Mouse (Mus musculus): ENCODE measurements at regions not wholly inside any gene's neighbourhood (a gene's known extent, or its start where the extent isn't known, plus 50 kb on each side); places are given as distances from the start of the nearest gene placed in this dataset.
A peak's percentile ranks its signal among the peaks of the same experiment; 100 is the strongest.
"Not testable (repeated sequence)": the region's sequence is repeated elsewhere in the genome, so short reads cannot be mapped to it uniquely, and the experiment has no call there.

- DNase-seq = no peak
- intact Hi-C loops (cut with DNase I) = no loop called here
These were observed 469.2 kb downstream of the Epha7 start for GRCm38 (mm10) chr4:29282169-29282568.

GRCm38 (mm10) chr4:29301348-29301747 lies 488.4 kb downstream of the Epha7 start:
- intact Hi-C loops (cut with DNase I) = loop anchor here (5.0 kb wide), 1 partner anchor 1334 kb away; no protein-coding TSS in a partner anchor
- DNase-seq = peak; percentile 16 to 54

- intact Hi-C loops (cut with DNase I) = loop anchor here (5.0 kb wide), 1 partner anchor 1337 kb away; no protein-coding TSS in a partner anchor
- DNase-seq = no peak
These were observed 491.0 kb downstream of the Epha7 start for GRCm38 (mm10) chr4:29303951-29304350.

- intact Hi-C loops (cut with DNase I) = no loop called here
- DNase-seq = no peak
These were observed 494.3 kb downstream of the Epha7 start for GRCm38 (mm10) chr4:29307245-29307644.

GRCm38 (mm10) chr4:29323921-29324320 lies 511.0 kb downstream of the Epha7 start:
- DNase-seq = no peak
- intact Hi-C loops (cut with DNase I) = no loop called here

- DNase-seq = no peak
- intact Hi-C loops (cut with DNase I) = no loop called here
These were observed 516.2 kb downstream of the Epha7 start for GRCm38 (mm10) chr4:29329145-29329544.

DNA sequence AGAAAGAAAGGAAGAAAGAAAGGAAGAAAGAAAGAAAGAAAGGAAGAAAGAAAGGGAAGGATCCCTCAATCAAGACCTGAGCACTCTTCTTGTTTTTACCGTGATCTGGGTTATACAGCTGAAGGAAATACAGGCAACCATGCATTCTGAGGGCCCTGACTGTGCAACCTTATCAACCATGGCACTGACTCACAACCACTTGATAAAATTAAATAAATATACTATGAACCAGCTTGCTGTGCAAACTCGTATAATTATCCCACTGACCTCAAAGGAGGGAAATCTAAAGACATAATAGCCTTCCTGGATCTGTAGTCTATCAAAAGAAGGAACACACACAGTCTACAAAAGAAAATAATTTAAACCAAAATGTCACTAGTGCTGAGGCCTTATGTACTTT lies 518.8 kb downstream of the Epha7 start:
- intact Hi-C loops (cut with DNase I) = no loop called here
- no peak for DNase-seq

GRCm38 (mm10) chr4:29337245-29337644 lies 524.3 kb downstream of the Epha7 start:
- intact Hi-C loops (cut with DNase I) = no loop called here
- DNase-seq = no peak

- no peak for DNase-seq
- intact Hi-C loops (cut with DNase I) = no loop called here
These were observed 549.3 kb downstream of the Epha7 start for GRCm38 (mm10) chr4:29362191-29362590.

GRCm38 (mm10) chr4:29389282-29389681 lies 576.4 kb downstream of the Epha7 start:
- DNase-seq = no peak
- intact Hi-C loops (cut with DNase I) = no loop called here

GRCm38 (mm10) chr4:29390333-29390732 lies 577.4 kb downstream of the Epha7 start:
- intact Hi-C loops (cut with DNase I) = no loop called here
- no peak for DNase-seq

DNA sequence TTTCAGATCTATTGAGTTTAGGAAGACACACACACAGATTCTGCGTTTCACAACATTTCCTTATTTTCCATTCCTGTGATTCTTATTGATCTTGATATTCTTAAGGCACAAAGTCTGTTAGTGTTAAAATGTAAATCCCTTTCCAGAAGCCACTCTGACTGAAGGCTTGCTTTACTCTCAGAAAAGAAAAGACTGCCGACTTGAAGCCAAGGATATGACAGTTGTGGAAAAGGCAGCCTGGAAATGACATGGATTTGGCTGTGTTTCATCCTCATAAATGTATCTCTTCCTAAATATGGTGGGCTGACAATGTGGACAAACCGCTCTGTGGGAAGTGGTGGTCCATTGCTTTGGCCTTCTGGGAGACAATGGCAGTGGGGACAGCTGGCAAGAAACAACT lies 589.2 kb downstream of the Epha7 start:
- no peak for DNase-seq
- intact Hi-C loops (cut with DNase I) = no loop called here

GRCm38 (mm10) chr4:29414616-29415015 lies 601.7 kb downstream of the Epha7 start:
- intact Hi-C loops (cut with DNase I) = no loop called here

GRCm38 (mm10) chr4:29420198-29420792 lies 607.4 kb downstream of the Epha7 start:
- intact Hi-C loops (cut with DNase I) = no loop called here
- no peak for DNase-seq

More at GRCm38 (mm10) chr4:29414616-29415015, 601.7 kb downstream of the Epha7 start:
- no peak for DNase-seq

- intact Hi-C loops (cut with DNase I); DNase-seq: not testable (repeated sequence)
These were observed 618.6 kb downstream of the Epha7 start for GRCm38 (mm10) chr4:29431493-29431892.

DNA sequence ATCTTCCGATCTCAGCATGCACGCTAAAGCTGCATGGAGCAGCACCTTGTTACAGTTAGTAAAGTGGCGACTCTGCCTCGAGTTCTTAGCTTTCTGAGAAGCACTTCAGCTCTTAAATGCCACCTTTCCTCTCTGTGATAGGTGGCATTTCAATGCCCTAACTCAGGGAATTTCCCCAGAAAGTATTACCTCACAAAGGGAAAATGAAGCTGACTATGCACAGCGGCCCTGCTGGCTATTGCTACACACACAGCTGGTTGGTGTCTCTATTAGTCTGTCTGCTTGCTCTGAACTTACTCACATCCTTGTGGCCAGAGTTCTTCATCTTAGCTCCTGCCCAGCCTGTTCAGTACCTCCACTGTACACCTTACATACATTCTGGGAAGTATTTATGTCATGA lies 650.4 kb downstream of the Epha7 start:
- DNase-seq = no peak
- intact Hi-C loops (cut with DNase I) = no loop called here

DNA sequence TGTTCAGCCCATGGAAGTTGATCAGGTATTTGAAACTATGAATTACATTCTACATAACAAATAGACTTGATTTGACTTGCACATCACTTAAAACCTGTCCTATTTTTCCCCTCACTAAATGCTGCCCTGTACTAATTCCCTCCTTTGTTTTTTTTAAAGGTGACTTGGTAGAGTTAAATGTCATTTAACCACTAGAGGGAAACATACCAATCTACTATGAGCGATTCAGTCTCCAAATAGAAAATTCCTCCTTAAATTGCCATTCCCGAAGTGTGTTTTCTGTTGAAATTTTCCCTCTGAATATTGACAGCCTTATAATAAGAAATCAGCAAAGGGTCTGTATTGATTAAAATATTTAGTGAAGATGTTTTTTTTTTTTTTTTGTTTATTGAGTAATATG lies 653.4 kb downstream of the Epha7 start:
- no peak for DNase-seq
- intact Hi-C loops (cut with DNase I) = no loop called here

GRCm38 (mm10) chr4:29480384-29481092 lies 667.6 kb downstream of the Epha7 start:
- DNase-seq = no peak

GRCm38 (mm10) chr4:29481093-29481715 lies 668.3 kb downstream of the Epha7 start:
- intact Hi-C loops (cut with DNase I) = no loop called here
- DNase-seq = no peak

More at GRCm38 (mm10) chr4:29480384-29481092, 667.6 kb downstream of the Epha7 start:
- intact Hi-C loops (cut with DNase I) = no loop called here

DNA sequence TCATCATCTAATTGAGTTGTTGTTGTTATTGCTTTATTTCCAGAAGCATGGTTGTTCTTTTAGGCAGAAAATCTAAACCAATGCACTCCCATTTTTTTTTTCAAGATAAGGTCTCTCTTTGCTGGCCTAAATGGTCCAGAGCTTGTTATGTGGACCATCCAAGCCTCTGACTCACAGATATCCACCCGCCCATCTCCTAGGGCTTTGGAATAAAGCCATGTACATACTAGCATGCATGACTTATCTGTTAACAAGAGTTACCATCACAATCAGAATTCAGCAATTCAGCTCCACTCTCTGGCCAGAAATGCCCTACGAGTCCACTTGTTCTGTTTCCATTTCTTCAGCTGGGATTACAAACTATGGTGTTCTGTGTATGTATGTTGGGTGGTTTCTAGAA lies 669.5 kb downstream of the Epha7 start:
- no peak for DNase-seq
- intact Hi-C loops (cut with DNase I) = no loop called here

GRCm38 (mm10) chr4:29500844-29501243 lies 687.9 kb downstream of the Epha7 start:
- DNase-seq = no peak
- intact Hi-C loops (cut with DNase I) = no loop called here

DNA sequence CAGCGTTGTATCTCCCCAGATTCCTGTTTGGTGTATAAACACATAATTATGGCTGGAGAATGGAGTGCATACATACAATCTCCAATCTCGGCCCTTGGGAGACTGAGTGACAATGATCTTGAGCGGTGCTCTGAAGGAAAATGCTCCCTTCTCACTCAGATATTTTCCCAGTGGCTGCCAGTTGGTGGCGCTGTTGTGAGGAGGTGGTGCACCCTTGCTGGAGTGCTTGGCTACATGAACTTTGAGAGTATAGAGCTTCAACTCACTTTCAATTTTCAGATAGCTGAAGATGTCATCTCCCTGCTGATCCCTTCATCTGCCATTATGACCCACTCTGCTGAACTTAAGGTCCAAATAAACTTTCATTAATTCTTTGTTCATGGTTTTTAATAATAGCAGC lies 712.1 kb downstream of the Epha7 start:
- no peak for DNase-seq
- intact Hi-C loops (cut with DNase I) = no loop called here
